Mouse (Mus musculus): ENCODE measurements around the gene Foxred1.

- TF ChIP-seq POLR2A (IDR thresholded peaks at IDR 0.05; ENCODE audit: low read depth, low read length), result no peak
- TF ChIP-seq CTCF (IDR thresholded peaks at IDR 0.05; ENCODE audit: extremely low read depth, insufficient read depth, insufficient read length, insufficient replicate concordance), result no peak
These were observed 54.7 kb downstream of the Foxred1 start for GRCm38 (mm10) chr9:35156002-35156710.

All from spleen, adult 2 months (tissue).